Mouse (Mus musculus) urinary bladder, postnatal 36 days (tissue): ENCODE data around the gene Fam189a1.

Experiments used
- DNase-seq, 2 experiments: peaks; one replicate each; pipeline ENCODE4 v3.0.0; 2022; ENCODE audit warnings: low spot score in 2 of 2, mixed read lengths in 1 of 2

Gene Fam189a1

DNA sequence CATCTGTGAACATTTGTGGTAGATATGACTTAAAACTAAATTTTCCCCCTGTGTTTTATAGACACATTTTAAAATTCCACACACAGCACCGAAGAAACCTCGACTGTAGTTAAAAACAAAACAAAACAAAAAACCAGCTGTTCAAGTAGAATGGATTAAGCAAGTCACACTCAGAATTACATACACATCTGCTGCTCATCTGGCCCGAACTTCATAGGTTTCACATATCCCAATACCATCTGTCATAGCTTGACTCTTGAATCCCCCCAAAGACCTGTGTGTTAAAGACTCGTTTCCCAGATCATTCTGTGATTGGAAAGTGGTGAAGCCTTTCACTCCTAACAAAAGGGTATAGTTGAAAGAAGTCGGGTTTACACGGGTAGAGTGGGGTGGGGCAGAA is 274.1 kb downstream of the Fam189a1 start:
- no peak for DNase-seq

DNA sequence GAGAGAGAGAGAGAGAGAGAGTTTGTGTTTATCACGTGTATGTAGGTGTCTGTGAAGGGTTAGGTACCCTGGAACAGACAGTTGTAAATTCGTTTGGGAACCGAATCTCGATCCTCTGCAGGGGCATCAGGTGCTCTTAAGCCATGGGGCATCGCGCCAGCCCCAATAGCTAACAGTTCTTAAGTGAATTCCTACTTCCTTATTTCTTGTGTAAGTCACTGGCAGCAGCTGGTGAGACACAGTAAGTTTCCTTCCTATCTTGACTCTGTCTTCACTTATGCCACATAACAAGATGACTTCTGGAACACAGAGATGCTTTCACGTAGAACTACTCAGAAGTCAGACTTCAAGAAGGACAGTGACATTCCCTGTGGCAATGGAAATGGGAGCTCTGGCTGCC is 275.0 kb downstream of the Fam189a1 start:
- no peak for DNase-seq

DNA sequence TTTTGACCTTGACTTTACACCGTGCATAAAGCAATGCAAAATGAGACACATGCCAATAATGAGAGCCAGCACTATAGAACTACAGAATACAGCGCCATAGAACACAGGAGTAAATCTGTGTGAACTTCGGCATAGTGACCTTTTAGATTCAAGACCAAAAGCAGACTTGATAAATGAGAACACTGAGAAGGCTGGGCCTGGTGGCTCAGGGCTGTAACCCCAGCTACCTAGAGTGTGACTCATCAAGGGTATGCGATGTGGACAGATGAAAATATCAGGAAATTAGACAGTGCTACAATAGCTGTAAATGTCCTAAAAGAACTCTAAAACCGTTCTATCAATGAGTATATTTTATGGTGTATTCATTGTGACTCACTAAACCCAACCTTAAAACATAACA is 276.0 kb downstream of the Fam189a1 start:
- DNase-seq: no peak

DNA sequence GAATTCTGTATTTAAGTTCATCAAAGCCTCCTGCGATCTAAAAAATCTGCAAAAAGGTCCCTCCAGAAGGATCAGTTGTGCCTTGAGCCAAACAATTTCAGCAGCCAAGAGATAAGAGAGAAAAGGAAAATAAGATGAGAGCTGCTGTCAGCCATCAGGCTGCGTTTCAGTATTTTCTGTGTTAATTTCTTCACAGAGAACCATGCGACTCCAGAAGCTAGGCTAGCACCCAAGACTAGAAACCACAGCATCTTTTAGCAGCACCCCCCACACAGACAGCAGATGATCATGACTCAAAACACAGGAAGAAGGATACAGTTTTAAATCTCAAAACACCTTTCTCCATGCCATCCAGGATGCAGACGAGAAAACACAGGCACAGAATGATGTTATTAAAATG is 281.4 kb downstream of the Fam189a1 start:
- no peak for DNase-seq

DNA sequence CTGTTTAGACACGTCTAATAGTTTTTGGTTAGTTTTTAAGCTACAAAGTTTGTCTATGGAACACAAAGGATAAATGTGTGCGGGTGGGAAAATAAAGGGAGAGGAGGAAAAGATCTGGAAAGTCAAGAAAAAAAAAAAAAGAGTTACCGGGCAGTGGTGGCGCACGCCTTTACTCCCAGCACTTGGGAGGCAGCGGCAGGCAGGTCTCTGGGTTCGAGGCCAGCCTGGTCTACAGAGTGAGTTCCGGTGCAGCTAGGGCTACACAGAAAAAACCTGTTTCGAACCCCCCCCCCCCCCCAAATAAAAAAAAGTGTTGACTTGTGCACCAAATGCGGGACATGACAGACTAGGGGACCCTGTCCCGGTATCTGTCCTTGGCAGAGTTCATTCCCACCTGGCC is 283.1 kb downstream of the Fam189a1 start:
- no peak for DNase-seq

DNA sequence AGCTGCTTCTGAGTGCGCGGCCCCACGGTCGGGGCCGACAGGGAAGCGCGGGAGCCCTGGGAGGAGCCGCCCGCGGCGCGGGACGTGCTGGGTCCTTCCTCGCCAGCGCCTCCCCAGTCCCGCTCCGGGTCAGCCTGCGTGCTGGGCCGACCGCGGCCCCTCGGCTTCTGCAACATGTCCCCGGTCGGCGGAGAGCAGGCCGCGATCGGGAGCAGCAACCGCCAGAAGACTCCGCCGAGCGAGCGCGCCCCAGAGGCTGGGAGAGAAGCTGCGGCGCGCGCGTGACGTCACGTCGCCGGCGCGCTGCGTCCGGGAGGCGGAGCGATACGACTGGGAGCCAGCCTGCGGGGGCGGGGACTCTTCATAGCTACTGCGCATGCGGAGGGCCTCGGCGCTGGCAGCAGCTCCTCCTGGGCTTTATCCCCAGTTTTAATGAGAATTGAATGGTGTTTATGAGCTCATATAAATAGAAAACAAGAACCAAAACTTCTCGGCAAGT is 283.6 kb downstream of the Fam189a1 start, which contains the start of gene Nsmce3:
Nsmce3 (minus strand) TSS at position 255 of the 499 bp plus-strand sequence.
- peak; percentile 90 to 96 for DNase-seq

DNA sequence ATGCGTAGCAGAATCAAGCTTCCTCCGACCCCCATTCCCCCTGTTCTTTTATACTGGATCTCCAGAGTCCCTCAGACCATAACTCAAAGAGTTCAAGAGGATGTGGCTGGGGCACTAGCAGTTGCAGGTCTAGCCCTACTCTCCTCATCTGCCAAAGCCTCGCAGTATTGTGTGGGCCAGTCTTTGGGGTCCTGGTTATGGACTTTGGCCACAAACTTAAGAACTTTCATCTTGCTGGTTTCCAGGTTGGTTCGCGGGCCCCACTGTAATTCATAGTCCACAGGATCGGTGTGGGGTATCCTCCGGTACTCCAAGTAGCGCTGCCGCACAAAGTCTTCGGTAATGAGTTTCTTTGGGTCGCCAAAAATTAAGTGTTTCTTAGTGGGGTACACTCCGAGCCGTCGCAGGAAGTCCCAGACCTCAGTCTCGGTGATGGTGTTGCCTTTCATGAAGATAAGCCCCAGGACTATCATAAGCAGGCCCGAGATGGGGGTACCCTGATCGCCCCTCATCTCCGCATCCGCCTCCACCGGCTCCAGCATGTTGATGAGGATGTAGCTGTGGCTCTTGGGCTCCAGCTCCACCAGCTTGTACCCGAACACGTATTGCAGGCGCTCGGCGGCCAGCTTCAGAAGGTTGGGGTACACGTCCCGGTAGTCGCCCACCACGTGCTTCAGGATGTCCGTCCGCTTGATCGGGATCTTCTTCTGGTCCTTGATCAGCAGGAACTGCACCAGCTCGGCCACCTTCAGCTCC is 284.2 kb downstream of the Fam189a1 start:
- no peak for DNase-seq

DNA sequence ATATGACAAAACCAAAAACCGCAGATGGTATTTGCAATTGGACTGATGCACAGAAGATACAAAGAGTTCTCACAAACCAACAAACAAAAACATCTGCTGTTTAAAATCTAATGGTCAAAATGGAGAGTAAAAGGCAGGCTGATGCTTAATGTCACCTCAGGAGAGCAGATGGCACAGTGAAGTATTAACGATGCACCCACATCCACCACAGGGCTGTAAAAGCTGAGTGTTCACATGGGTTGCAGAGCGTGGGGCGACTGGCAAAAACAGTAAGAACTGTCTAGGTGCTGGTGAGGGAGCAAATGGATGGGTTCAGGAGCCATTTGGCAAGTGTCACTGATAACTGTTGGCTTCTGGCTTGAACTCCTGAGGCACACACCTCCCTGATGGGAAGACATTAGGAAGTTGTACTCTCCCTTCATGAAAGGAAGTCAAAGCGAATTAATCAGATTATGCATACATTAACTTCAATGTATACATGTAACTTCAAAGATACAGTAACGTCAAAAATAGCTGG is 286.8 kb downstream of the Fam189a1 start:
- DNase-seq: no peak

DNA sequence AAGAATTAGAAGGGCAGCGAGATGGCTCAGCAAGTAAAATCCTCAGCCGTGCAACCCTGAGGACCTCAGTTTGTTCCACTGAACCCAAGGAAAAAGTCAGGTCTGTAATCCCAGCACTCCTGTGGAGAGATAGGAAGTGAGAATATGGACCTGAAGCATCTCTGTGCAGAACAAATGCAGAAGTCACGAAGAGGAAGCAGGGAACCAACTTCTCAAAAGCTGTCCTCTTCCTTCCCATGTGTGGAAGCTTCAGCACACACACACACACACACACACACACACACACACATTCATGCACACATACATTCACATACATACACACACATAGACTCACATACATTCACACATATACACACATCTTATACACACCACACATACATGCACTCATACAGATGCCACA is 292.8 kb downstream of the Fam189a1 start:
- DNase-seq: no peak

DNA sequence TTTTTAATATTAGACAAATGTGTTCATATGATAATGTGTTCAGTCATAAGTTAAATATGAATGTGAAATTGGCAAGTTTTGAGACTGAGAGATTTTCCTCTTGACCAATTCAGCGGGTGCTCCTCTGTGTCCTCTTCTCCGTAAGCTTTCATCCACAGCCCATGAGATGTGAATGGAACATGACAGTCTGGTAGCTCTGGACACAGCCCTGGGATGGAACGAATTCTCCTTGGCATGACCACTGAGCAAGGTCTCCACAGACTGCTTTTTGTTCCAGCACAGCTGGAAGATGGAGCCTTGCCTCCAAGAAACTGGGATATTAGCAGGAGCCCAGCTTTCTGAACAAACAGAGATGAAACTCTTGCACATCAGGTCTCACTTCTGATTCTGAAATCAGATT is 293.4 kb downstream of the Fam189a1 start:
- DNase-seq: no peak

DNA sequence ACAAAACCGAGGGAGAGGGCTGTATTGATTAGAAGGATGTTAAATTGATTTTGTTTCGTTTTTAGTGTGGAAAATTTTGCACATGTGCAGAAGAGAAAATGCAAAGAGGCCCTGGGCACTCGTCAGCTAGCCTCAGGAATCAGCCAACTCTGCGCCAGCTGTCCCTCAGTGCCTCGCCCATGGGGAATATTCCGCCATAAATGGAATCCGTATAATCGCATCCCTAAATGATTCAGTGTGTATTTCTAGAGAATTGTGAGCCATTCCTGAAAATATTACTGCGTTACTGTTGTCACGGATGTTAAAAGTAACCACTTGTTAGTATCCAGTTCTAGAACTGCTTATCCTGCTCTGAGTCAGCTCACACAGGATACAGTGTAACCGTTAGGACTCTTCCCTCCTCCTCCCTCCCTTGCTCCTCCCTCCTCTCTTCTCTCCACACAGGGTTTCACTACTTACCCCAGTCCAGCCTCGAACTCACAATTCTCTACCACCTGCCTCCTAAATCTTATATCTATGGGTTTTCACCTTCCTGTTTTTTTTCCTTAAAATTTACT is 299.8 kb downstream of the Fam189a1 start:
- no peak for DNase-seq

DNA sequence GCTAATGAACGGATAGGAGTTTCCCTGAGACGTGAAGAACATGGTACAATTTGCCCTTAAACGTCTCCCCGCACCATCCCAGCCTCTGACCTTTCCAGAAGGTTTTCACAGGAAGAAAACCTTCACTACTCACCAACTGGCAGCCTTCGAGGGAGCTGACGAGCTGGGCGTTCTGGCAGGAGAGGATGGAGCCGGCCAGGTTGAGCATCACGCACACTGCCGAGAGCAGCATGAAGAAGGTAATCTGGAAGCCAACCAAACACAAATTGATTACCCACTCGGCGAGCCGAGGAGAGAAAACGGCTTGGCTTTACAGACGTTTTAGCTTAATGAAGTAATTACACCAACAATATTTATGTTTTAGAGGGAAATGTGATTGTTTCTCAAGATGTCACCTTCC is 300.4 kb downstream of the Fam189a1 start:
- no peak for DNase-seq

DNA sequence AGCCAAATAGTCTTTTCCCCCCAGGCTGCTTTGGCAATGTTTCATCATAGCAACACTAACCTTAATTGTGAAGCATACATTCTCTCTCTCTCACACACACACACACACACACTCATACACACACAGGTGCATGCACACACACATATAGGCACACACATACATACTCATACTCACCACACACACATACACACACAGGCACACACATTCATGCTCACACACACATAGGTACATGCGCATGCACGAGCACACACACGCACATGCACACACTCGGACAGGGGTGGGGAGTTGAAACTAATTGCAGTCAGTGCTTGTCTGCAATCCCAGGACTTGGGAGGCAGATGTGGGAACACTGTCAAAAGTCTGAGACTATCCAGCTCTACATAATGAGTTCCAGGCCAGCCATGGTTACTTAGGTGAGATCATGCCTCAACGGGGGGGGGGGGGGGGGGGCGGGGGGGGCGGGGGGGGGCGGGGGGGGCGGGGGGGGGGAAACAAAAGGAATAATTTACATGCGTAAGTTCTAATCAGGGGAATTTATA is 300.9 kb downstream of the Fam189a1 start:
- DNase-seq: no peak

DNA sequence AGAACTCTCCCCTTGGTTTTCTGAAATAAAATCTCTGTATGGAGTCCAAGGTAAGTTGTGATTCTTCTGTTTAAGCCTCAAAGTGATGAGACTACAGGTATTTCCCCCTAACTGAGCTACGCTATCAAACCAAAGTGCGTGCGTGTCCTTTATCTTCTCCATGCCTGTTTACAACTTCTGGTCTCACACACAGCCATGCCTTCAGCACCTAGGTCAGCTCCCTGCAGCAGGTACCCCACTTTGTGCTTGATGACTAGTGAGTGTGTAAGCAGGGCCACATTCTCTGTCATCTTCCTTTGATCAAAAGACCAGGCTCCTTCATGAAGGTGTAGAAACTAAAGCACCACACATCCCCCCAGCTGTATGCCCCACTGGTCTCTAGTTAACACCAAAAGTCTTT is 305.6 kb downstream of the Fam189a1 start:
- DNase-seq: no peak

DNA sequence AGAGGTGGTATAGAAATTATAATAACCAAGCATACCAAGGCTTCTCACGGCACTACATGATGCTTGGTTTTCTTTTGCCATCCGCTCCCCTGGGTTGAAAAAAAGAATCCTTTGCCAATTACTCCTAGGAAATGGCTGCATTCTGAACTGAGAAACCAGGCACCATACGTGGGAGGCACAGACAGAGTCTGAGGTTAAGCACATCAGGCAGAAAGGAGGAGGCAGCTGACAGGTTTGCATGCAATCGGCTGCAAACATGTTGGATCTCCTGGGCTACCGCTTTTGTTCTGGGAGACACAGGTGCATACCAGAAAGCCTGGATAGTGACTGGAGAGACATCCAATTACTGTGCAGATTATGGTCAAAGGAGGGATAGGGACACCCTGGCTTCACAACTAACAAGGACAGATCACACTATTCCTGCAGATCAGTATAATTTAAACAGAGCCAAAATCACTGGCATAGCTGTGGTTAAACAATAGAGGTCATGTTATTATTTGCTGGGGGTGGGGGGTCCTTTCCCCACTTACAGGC is 308.9 kb downstream of the Fam189a1 start:
- no peak for DNase-seq

DNA sequence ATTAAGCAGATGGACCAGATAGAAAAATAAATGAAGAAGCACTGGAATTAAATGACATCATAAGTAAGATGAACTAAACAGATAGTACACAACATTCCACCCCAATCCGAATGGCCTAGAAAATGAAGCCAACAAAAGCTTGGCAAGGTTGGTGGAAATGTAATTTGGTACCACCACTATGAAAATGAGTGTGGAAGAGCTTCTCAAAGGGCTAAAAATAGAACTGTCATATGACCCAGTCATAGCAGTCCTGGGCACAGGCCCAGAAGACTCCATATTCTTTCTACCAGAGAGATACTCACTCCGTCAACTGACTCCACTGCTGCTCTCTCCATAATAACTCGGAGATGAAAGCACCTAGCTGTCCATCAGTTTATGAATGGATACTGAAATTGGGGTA is 310.3 kb downstream of the Fam189a1 start:
- DNase-seq: no peak

DNA sequence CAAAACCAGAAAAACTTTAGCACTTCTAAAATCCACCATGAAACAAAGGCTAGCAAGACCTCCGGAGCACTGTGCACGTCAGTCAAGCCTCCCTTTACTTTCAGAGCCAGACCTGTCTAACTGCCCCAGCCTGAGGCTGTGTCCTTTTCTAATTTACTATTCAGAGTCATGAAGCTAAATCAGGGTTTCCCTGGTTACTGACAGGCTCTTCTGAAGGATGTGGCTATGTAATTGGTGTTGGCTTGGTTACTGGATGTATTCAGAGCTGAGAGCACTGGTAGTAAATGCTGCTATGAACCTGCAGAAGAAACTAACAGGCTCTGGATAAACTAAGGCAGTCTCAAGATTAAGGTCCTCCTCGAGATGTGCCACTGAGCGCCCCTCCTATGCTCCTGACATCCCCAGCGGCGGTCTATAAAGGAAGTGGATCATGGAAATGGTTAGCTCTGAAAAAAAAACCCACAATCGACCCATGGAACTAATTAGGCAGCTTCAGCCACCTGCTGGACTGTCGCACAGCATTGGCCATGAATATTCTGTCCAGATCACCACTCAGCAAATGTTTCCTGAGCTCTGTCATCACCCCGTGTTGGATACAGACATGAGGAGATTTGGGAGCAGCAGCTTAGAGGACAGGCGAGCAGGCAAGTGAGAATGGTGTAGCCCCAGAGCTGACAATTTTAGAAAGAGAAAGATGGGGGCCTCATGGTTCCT is 315.3 kb downstream of the Fam189a1 start:
- DNase-seq: no peak

DNA sequence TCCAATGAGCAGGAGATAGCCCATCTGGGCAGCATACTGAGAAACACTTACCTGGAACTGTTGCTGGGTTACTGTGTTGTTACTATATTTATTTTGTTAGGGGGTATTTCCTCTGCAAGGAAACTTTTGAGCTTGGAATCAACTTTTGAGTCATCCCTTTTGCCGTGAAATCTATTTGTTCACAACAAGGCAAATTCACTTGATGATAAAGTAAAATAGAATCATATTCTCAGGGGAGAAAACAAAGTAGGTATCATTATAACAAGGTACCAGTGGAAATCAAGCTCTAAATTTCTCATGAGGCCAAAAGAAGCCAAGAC is 315.8 kb downstream of the Fam189a1 start:
- DNase-seq: no peak

DNA sequence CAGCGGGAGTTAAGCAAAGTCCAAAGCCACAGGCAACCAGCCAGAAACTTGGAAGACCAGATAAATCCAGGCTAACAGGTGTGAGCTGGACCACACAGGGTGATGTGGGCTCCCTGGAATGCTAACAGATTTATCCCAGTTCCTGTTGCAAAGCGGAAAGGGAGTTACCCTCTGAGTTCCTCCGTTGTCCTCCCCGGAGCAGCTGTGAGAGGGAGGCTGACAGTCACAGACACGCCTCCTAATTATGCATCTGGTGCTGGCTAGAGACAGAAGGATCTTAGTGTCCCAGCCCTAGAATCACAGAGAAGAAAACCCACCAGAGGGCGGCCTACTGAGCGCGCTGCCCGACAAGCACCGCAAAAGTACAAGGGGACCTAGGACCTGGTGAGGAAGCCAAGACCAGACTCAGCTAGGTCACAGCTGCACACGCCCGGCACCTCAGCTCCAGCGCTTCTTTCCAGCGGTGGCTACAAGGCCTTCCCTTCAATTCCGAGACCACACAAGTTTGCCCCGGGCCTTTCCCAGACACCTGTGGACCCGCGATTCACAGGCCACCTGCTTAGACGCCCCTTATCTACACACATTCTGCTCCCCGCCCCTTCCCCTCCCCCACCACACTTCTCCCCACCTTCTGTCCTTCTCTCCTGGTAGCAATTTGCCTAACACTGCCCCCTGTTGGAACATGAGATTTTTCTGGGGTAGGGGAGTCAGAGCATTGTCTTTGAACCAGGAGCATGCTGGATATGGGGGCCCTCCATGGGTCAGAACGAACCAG is 316.4 kb downstream of the Fam189a1 start:
- peak; percentile 4 to 7 for DNase-seq

DNA sequence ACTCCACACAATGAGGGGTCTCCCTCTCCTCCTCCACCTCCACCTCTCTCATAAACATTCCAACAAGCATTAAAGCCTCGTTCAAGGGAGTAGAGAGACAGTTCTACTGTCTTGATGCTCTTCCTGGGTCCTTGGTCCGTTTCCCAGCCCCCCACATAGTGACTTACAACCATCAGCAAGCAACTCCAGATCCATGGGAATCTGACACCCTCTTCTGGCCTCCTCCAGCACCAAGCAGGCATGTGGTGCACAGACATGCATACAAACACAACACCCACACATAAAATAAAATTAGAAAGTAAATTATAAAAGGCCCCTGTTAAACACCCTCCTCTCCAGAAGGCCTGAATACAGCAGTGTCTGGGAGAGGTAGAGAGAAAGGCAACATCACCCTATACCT is 317.1 kb downstream of the Fam189a1 start:
- no peak for DNase-seq

DNA sequence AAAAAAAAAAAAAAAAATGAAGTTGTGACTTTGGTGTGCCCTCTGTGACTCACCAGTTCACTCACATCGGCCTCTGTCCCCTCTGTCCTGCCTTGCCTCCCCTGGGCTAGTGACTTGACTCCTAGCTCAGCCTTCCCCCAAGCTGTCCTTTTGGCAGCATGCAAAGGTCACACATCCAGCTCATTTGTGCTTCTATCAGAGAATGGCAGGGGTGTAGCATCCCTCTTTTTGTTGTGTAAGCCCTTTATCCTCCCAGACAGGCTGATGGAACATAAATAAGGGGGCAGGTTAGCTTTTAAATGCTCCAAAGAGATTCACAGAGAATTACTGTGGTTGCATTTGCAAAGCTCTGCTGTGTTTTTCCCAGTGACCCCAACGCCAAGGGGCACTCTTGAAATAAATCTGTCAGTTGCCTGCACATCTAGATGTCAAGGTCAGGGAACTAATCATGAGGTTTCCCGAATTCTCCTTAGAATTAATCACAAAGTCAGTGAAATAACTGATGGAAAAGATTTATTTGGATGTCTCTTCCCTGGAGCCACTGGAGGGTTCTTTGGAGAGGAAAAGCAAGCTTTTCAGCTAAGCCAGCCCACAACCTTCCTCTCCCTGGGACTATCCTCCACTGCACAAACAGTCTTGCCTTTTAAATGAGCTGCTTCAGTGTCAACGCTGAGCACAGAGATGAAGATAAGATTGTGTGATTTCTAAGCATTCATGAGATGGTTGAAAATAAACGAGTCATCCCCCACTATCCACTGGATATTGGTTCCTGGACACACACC is 326.0 kb downstream of the Fam189a1 start:
- no peak for DNase-seq
